Mouse (Mus musculus) kidney, postnatal 14 days (tissue): Measurements from ENCODE around the gene Hsd3b6.
"Not testable (repeated sequence)": the region's sequence is repeated elsewhere in the genome, so short reads cannot be mapped to it uniquely, and the experiment has no call there.

ENCODE experiments used
- DNase-seq: peaks from one replicate; pipeline ENCODE4 v3.0.0; 2022; ENCODE audit warnings: mixed read lengths

Hsd3b6 gene

GRCm38 (mm10) chr3:98814101-98814670, at the start of gene Hsd3b6:
TSS of gene Hsd3b6 (minus strand) at chr3:98814443.
- no peak for DNase-seq

DNA sequence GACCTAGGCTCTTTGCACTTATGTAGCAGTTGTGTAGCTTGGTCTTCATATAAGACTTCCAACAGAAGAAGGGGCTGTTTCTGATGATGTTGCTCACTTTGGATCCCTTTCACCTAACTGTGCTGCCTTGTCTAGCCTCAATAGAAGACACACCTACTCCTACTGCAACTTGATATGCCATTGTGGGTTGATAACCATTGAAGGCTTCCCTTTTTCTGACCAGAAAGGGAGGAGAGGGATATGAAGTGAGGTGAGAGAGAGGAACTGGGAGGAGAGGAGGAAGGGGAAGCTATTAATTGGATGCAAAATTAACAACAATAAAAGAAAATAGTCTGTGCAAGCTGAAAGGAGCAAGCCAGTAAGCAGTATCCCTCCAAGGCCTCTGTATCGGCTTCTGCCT, 48.6 kb upstream of the Hsd3b6 start:
- no peak for DNase-seq

GRCm38 (mm10) chr3:98859576-98859975, 45.3 kb upstream of the Hsd3b6 start, which contains the start of gene Hsd3b1:
TSS of gene Hsd3b1 (minus strand) at chr3:98859794.
- DNase-seq: no peak

- DNase-seq: no peak
Observed at GRCm38 (mm10) chr3:98858051-98858450, 43.8 kb upstream of the Hsd3b6 start.

- DNase-seq: no peak
Observed at GRCm38 (mm10) chr3:98856892-98857291, 42.6 kb upstream of the Hsd3b6 start.

DNA sequence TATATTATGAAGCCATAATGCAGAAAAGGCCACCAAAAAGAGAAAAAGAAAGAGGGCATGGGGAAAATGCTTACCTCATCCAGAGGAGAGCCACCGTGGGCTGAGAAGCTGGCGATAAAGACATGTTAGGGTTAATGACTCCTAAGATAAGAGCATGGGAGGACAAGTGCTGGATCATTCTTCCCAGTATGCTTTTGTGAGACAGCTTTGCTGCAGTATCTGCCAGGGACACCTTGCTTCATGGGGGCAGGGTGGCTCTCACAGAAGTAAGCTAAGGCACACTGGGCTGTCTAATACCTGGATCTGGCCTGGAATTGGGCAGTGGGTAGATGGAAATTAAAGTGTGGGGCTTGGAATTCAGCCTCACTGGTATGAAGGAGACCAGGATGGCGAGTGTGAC, 40.9 kb upstream of the Hsd3b6 start:
- DNase-seq: no peak

DNA sequence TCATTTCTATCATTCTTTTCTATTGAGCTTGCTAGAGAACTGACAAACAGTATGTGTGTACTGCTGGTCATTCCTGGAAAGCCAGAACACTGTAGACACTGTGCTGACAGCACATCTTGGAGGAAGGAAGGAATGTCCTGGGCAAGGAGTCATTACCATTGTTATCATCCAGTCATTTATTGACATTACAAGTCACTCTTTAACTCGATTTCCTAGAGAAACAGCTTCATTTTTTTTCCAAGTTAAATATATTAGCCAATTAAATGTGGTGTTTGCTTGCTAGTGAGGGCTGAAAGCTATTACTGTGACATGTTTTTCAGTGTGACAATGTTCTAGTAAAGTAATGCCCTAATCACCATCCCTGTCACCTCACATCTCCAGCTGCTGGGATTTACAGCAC, 39.4 kb upstream of the Hsd3b6 start:
- DNase-seq: no peak

- DNase-seq: no peak
Observed at GRCm38 (mm10) chr3:98853051-98853450, 38.8 kb upstream of the Hsd3b6 start.

- no peak for DNase-seq
Observed at GRCm38 (mm10) chr3:98852631-98853030, 38.4 kb upstream of the Hsd3b6 start.

GRCm38 (mm10) chr3:98851853-98852252, 37.6 kb upstream of the Hsd3b6 start:
- no peak for DNase-seq

DNA sequence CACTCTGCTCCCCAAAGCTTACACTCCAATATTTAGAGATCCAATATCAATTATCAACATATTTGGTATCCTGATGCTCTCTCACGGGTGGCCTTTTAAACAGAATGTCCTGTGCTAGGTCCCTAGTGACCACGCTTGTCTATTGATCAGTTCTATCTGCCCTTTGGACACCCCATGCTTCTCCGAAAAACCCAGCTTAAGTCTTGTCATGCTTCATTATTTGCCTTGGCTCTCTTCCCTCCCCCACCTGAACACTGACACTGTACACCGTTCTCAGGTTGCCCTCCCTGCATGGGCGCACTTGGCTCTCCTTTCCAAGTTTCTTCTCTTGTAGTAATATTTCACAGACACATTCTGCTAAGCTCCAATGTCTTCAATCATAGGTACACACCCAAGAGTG, 36.0 kb upstream of the Hsd3b6 start:
- DNase-seq: no peak

- DNase-seq: no peak
Observed at GRCm38 (mm10) chr3:98848898-98849297, 34.7 kb upstream of the Hsd3b6 start.

GRCm38 (mm10) chr3:98812653-98813052, 1.6 kb downstream of the Hsd3b6 start:
- not testable (repeated sequence) for DNase-seq

- not testable (repeated sequence) for DNase-seq
Observed at GRCm38 (mm10) chr3:98805032-98805431, 9.2 kb downstream of the Hsd3b6 start.

DNA sequence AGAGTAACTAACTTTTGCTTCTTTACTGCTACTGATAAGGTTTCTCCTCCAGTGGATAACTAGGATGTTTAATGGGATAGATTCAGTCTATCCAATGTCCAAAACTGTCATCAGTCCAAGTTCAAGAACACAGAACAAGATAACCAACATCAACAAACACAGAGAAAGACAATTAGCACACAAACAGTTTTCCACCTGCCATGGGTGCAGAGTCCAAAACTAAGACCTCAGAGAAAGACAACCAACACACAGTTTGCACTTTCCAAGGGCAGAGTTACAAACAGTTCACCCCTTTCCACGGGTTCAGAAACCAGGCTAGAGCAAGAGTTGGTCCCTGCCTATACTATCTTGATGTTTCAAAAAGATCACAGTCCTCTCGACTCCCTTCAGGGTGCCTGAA, 27.7 kb downstream of the Hsd3b6 start:
- DNase-seq: no peak

DNA sequence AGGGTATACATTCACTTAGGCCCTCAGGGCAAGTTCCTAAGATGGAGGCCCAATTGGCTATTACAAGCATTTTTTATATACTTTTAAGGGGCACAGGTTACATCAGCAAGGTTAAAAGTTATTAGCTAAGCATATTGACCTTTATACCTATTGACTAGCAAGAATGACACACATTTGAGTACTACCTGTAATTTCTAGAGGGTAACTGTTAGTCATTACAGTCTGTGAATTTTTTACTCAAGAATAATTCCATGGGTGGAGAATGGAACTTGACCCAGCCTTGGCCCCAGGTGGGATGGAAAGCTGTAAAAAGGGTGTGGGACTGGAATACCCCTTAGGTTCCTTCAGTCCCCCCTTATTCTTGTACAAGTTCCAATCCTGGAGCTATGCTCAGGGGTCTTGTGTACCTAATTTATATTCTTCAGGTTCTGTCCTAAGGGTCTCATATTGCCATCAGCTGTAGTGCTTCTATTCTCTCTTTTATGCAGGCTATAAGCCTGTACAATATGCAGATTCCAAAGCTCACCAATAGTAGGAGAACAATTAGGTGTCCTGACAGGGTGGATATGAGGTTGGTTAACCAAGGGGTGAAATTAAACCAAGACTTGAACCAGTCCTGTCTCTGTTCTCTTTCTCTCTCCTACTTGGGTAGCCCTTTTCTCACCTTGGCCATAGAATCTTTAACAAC, 31.9 kb downstream of the Hsd3b6 start:
- no peak for DNase-seq

DNA sequence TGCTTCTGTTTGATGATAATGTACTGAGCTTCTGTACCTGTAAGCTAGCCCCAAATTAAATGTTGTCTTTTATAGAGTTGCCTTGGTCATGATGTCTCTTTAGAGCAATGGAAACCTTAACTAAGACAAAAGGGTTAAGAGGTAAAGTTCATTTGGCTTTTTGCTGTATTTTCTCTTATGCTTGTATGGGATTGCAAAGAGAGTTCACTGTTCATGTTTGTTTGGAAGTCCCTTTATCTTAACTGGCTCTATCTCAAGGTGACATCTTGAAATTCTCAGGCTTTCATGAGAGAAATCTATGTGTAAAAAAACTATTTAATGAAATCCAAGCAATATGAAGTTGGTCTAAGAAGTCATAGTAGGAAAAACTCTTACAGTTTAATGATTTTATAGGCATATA, 33.3 kb downstream of the Hsd3b6 start:
- no peak for DNase-seq

- no peak for DNase-seq
Observed at GRCm38 (mm10) chr3:98764155-98764554, 50.1 kb downstream of the Hsd3b6 start.

- no peak for DNase-seq
Observed at GRCm38 (mm10) chr3:98756836-98757235, 57.4 kb downstream of the Hsd3b6 start.
